Mouse (Mus musculus): ENCODE measurements at regions not wholly inside any gene's neighbourhood (a gene's known extent, or its start where the extent isn't known, plus 50 kb on each side); places are given as distances from the start of the nearest gene placed in this dataset.

DNA sequence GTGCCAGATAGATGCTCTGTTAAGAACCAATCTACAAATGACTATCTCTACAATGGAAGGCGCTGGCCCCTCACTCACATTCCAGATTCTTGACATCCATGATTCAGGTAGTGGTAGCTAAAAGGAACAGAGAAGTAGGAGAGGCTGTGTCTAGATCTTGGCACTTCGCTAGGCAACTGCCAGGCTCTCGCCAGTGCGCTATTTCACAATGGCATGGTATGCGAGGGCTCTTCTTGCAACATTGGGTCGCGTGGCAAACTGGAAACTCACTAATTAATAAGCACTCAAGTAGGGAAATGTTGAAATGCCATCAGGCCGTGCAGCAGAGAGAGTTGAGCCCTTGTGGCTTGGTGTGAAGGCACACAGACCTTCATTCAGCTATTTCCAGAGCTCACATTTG, 50.3 kb upstream of the Il12b start:
- H3K4me1 ChIP-seq, result no peaks in the 10 kb centered on the region
- DNase-seq (ENCODE audit: low spot score), result no peak
- H3K4me3 ChIP-seq, result no peak overlapping the region
- no peak overlapping the region for H3K27ac ChIP-seq
- no peaks in the 10 kb centered on the region for H3K36me3 ChIP-seq
- no peaks in the 10 kb centered on the region for H3K27me3 ChIP-seq (ENCODE audit: insufficient read depth, poor library complexity, severe bottlenecking)
- no peaks in the 10 kb centered on the region for H3K9me3 ChIP-seq
- 85% methylated on average over 8 of the region's 8 CpGs for WGBS
